Mouse (Mus musculus) heart, embryonic 11.5 days (tissue): Measurements from ENCODE around the gene Elf4. TPM values are rescaled to one million over a fixed set of nuclear protein-coding genes. Genes with fewer than 3 reads are reported as not detected.
A peak's percentile ranks its signal among the peaks of the same experiment; 100 is the strongest.

Experiments used
- ATAC-seq: fragments of 200-750 bp; cut with Nextera tagmentation; replicated peaks from 2 replicates; pipeline ENCODE4 v1.8.0; 2017; ENCODE audit warnings: moderate library complexity; ENCODE audit not compliant: insufficient number of reproducible peaks, low FRiP score, low TSS enrichment
- H3K27ac ChIP-seq: fragments of 300-500 bp; sonication (generic); 2 replicates; pipeline ENCODE4 v1.5.1; 2014; ENCODE audit warnings: mild to moderate bottlenecking, low read depth, low read length
- H3K27me3 ChIP-seq: fragments of 300-500 bp; sonication (generic); 2 replicates; pipeline ENCODE4 v1.6.1; 2014; ENCODE audit warnings: mild to moderate bottlenecking, low read length, mixed read lengths; ENCODE audit not compliant: control insufficient read depth, insufficient read depth
- H3K36me3 ChIP-seq: fragments of 300-500 bp; sonication (generic); 2 replicates; pipeline ENCODE4 v1.6.1; 2014; ENCODE audit warnings: mild to moderate bottlenecking, low read length, moderate library complexity, mixed read lengths; ENCODE audit not compliant: control insufficient read depth, insufficient read depth
- H3K4me1 ChIP-seq: fragments of 300-500 bp; sonication (generic); 2 replicates; pipeline ENCODE4 v1.6.1; 2014; ENCODE audit warnings: low read length; ENCODE audit not compliant: control insufficient read depth, insufficient read depth
- H3K4me2 ChIP-seq: fragments of 300-500 bp; sonication (generic); 2 replicates; pipeline ENCODE4 v1.6.1; 2014; ENCODE audit warnings: mild to moderate bottlenecking, moderate library complexity
- H3K4me3 ChIP-seq: fragments of 300-500 bp; sonication (generic); 2 replicates; pipeline ENCODE4 v1.5.1; 2014; ENCODE audit warnings: low read depth, low read length
- H3K9ac ChIP-seq: fragments of 300-500 bp; sonication (generic); 2 replicates; pipeline ENCODE4 v1.6.1; 2014; ENCODE audit warnings: mild to moderate bottlenecking, low read depth, low read length, moderate library complexity
- H3K9me3 ChIP-seq: fragments of 300-500 bp; sonication (generic); replicated peaks from 2 replicates; pipeline ENCODE4 v1.6.1; 2016; ENCODE audit warnings: low read length; ENCODE audit not compliant: control insufficient read depth
- WGBS: fragments of 180-500 bp; shearing (Covaris S2); extraction: QIAGEN DNeasy Blood & Tissue Kit; methylation state at CpG from one replicate; pipeline ENCODE4 v1.1.7; 2014; ENCODE audit not compliant: insufficient replicate concordance; 5-methylcytosine and 5-hydroxymethylcytosine counted together
- polyA plus RNA-seq: library from polyadenylated mRNA; unstranded; fragments of >200 nt; fragmentation: Nextera tagmentation; extraction: Ambion mirVana; gene quantifications from 2 replicates; pipeline ENCODE4 v1.2.1, GENCODE M21; 2014

Elf4 gene
- polyA plus RNA-seq, 1 experiment from 2014 or later = 14.3 TPM

GRCm38 (mm10) chrX:48423671-48424070, 39.3 kb downstream of the Elf4 start:
- no peak overlapping the region for H3K27ac ChIP-seq
- H3K9ac ChIP-seq = no peak overlapping the region
- peaks cover 4% of the 10 kb centered on the region; the same call in 1 of the 2 replicates for H3K4me1 ChIP-seq
- no peaks in the 10 kb centered on the region for H3K9me3 ChIP-seq
- H3K4me2 ChIP-seq = no peak overlapping the region
- no peaks in the 10 kb centered on the region for H3K27me3 ChIP-seq
- WGBS = 55% methylated on average over 1 of the region's 1 CpGs
- ATAC-seq = no peak
- H3K4me3 ChIP-seq = no peak overlapping the region
- H3K36me3 ChIP-seq = 0 out of 2 replicates have a peak, but pooled peaks cover 2% of the 10 kb centered on the region

GRCm38 (mm10) chrX:48422986-48423385, 39.9 kb downstream of the Elf4 start:
- 36% methylated on average over 4 of the region's 4 CpGs for WGBS
- Histone ChIP-seq H3K4me2 (no peak overlapping the region), H3K27ac (no peak overlapping the region), H3K4me3 (no peak overlapping the region), H3K9me3 (no peaks in the 10 kb centered on the region), H3K27me3 (no peaks in the 10 kb centered on the region), H3K4me1 (peaks cover 3% of the 10 kb centered on the region; the same call in 1 of the 2 replicates), H3K9ac (no peak overlapping the region), H3K36me3 (0 out of 2 replicates have a peak, but pooled peaks cover 2% of the 10 kb centered on the region)
- no peak for ATAC-seq

- 0 out of 2 replicates have a peak, but pooled peaks cover 4% of the 10 kb centered on the region for H3K36me3 ChIP-seq
- no peak for ATAC-seq
- no peaks in the 10 kb centered on the region for H3K4me1 ChIP-seq
- H3K4me2 ChIP-seq = no peak overlapping the region
- H3K9me3 ChIP-seq = no peaks in the 10 kb centered on the region
- WGBS = 69% methylated on average over 2 of the region's 2 CpGs
- no peak overlapping the region for H3K9ac ChIP-seq
- H3K27ac ChIP-seq = no peak overlapping the region
- H3K4me3 ChIP-seq = no peak overlapping the region
- no peaks in the 10 kb centered on the region for H3K27me3 ChIP-seq
Measured at GRCm38 (mm10) chrX:48418417-48418816, 44.5 kb downstream of the Elf4 start.

- no peaks in the 10 kb centered on the region for H3K4me1 ChIP-seq
- H3K27me3 ChIP-seq = no peaks in the 10 kb centered on the region
- WGBS = 82% methylated on average over 5 of the region's 5 CpGs
- H3K9me3 ChIP-seq = no peaks in the 10 kb centered on the region
- 0 out of 2 replicates have a peak, but pooled peaks cover 4% of the 10 kb centered on the region for H3K36me3 ChIP-seq
- no peak overlapping the region for H3K4me2 ChIP-seq
- no peak overlapping the region for H3K4me3 ChIP-seq
- no peak overlapping the region for H3K9ac ChIP-seq
- no peak for ATAC-seq
- no peak overlapping the region for H3K27ac ChIP-seq
Measured at GRCm38 (mm10) chrX:48414291-48414690, 48.6 kb downstream of the Elf4 start.

- Histone ChIP-seq H3K4me1 (no peaks in the 10 kb centered on the region), H3K27me3 (no peaks in the 10 kb centered on the region), H3K9me3 (no peaks in the 10 kb centered on the region), H3K27ac (no peak overlapping the region), H3K9ac (no peak overlapping the region), H3K4me2 (no peak overlapping the region), H3K36me3 (0 out of 2 replicates have a peak, but pooled peaks cover 2% of the 10 kb centered on the region), H3K4me3 (no peak overlapping the region)
- no peak for ATAC-seq
- 76% methylated on average over 6 of the region's 6 CpGs for WGBS
Measured at GRCm38 (mm10) chrX:48412629-48413028, 50.3 kb downstream of the Elf4 start.

- WGBS = 16% methylated on average over 7 of the region's 7 CpGs
- H3K27me3 ChIP-seq = no peaks in the 10 kb centered on the region
- H3K9me3 ChIP-seq = no peaks in the 10 kb centered on the region
- 0 out of 2 replicates have a peak overlapping the region, but pooled peaks have one; percentile 42 for H3K4me3 ChIP-seq
- H3K4me1 ChIP-seq = no peaks in the 10 kb centered on the region
- no peak for ATAC-seq
- H3K36me3 ChIP-seq = 0 out of 2 replicates have a peak, but pooled peaks cover 2% of the 10 kb centered on the region
- H3K4me2 ChIP-seq = peak overlapping the region; percentile 59
- H3K27ac ChIP-seq = no peak overlapping the region
- H3K9ac ChIP-seq = no peak overlapping the region
Measured at GRCm38 (mm10) chrX:48410388-48410776, 52.5 kb downstream of the Elf4 start.

GRCm38 (mm10) chrX:48409611-48410387, 53.1 kb downstream of the Elf4 start:
- Histone ChIP-seq H3K9me3 (no peaks in the 10 kb centered on the region), H3K4me3 (peak overlapping the region; percentile 42), H3K9ac (no peak overlapping the region), H3K27ac (no peak overlapping the region), H3K4me1 (no peaks in the 10 kb centered on the region), H3K27me3 (no peaks in the 10 kb centered on the region), H3K4me2 (peak overlapping the region; percentile 59), H3K36me3 (no peaks in the 10 kb centered on the region)
- peak; percentile 74 for ATAC-seq
- WGBS = 9% methylated on average over 34 of the region's 36 CpGs

- peak overlapping the region; percentile 4; the same call in 1 of the 2 replicates for H3K27ac ChIP-seq
- H3K4me3 ChIP-seq = no peak overlapping the region
- no peak overlapping the region for H3K4me2 ChIP-seq
- 34% methylated on average over 3 of the region's 3 CpGs for WGBS
- no peak for ATAC-seq
- H3K27me3 ChIP-seq = no peaks in the 10 kb centered on the region
- no peaks in the 10 kb centered on the region for H3K4me1 ChIP-seq
- H3K36me3 ChIP-seq = peaks cover 15% of the 10 kb centered on the region; the same call in 1 of the 2 replicates
- no peaks in the 10 kb centered on the region for H3K9me3 ChIP-seq
- H3K9ac ChIP-seq = no peak overlapping the region
Measured at GRCm38 (mm10) chrX:48405141-48405540, 57.8 kb downstream of the Elf4 start.
